In genomic region chr16:94331886-94332252, GRCm38 (mm10) we compare ENCODE assay signal across 9 mouse cellular contexts. TPM values are rescaled to one million over a fixed set of nuclear protein-coding genes. Genes with fewer than 3 reads are reported as not detected.
A peak's percentile ranks its signal among the peaks of the same experiment; 100 is the strongest.
DNase-seq lines count a peak whose midpoint lies in the region; ATAC-seq and TF ChIP-seq lines count a peak whose summit lies in the region.
"Had no signal": no experiment of that assay in that cellular context is flagged by ENCODE, and none has a peak within 500 bp of the region (broad histone marks: within the 10 kb centered on the region; RNA-seq: fewer than 3 reads in every experiment).

No protein-coding gene starts in this region.

- no peak for ATAC-seq in kidney, embryonic 16.5 days (ENCODE audit: low FRiP score, low TSS enrichment)
- peak; percentile 70 for ATAC-seq in neutrophil, adult 5-6 weeks (ENCODE audit: extremely low read depth, insufficient number of reproducible peaks, low FRiP score, poor library complexity, severe bottlenecking)

- H3K4me3 ChIP-seq in kidney, embryonic 16.5 days (ENCODE audit: low read length), result no peak overlapping the region
- H3K4me3 ChIP-seq in E14TG2a.4 (replicated peaks; ENCODE audit: low read length), result no peak overlapping the region
- H3K4me3 ChIP-seq in embryonic facial prominence, embryonic 10.5 days, result no peak overlapping the region
- no peak overlapping the region for H3K4me3 ChIP-seq in limb, embryonic 10.5 days
- H3K4me3 ChIP-seq: megakaryocyte, embryonic 14.5 days had no signal

- peak; percentile 39 for DNase-seq in kidney, adult 11 months
- peak; percentile 79 to 85 for DNase-seq in adrenal gland, postnatal 36 days
- peak; percentile 71 for DNase-seq in embryonic facial prominence, embryonic 10.5 days (ENCODE audit: low spot score)
- DNase-seq in limb, embryonic 10.5 days (ENCODE audit: low spot score), result peak; percentile 74
- peak; percentile 45 for DNase-seq in yolk sac, embryonic 10.5 days (ENCODE audit: low spot score)

- peaks cover 4% of the 10 kb centered on the region; the same call in 1 of the 2 replicates for H3K27me3 ChIP-seq in kidney, embryonic 16.5 days (ENCODE audit: insufficient read depth, low read length)
- peaks cover 55% of the 10 kb centered on the region for H3K27me3 ChIP-seq in E14TG2a.4 (ENCODE audit: insufficient read depth, low read length)
- peaks cover 46% of the 10 kb centered on the region for H3K27me3 ChIP-seq in embryonic facial prominence, embryonic 10.5 days (replicated peaks; ENCODE audit: low read depth, poor library complexity, severe bottlenecking)
- peaks cover 45% of the 10 kb centered on the region for H3K27me3 ChIP-seq in limb, embryonic 10.5 days (ENCODE audit: low read depth, poor library complexity, severe bottlenecking)

- H3K4me2 ChIP-seq in kidney, embryonic 16.5 days (replicated peaks; ENCODE audit: low read depth, low read length), result no peak overlapping the region

- H3K27ac ChIP-seq in kidney, embryonic 16.5 days (ENCODE audit: low read length), result no peak overlapping the region
- no peak overlapping the region for H3K27ac ChIP-seq in embryonic facial prominence, embryonic 10.5 days (replicated peaks)
- no peak overlapping the region for H3K27ac ChIP-seq in limb, embryonic 10.5 days

- no peaks in the 10 kb centered on the region for H3K36me3 ChIP-seq in kidney, embryonic 16.5 days (ENCODE audit: insufficient read depth, low read length)
- H3K36me3 ChIP-seq in E14TG2a.4 (ENCODE audit: insufficient read depth, low read length), result no peaks in the 10 kb centered on the region
- no peaks in the 10 kb centered on the region for H3K36me3 ChIP-seq in embryonic facial prominence, embryonic 10.5 days (replicated peaks)
- H3K36me3 ChIP-seq in limb, embryonic 10.5 days, result no peaks in the 10 kb centered on the region

- H3K4me1 ChIP-seq in kidney, embryonic 16.5 days (ENCODE audit: insufficient read depth, low read length), result peaks cover 21% of the 10 kb centered on the region
- peaks cover 25% of the 10 kb centered on the region for H3K4me1 ChIP-seq in E14TG2a.4 (replicated peaks; ENCODE audit: low read depth, low read length)
- peaks cover 27% of the 10 kb centered on the region for H3K4me1 ChIP-seq in embryonic facial prominence, embryonic 10.5 days
- peaks cover 28% of the 10 kb centered on the region for H3K4me1 ChIP-seq in limb, embryonic 10.5 days

- peak; percentile 91 for TF ChIP-seq CTCF in E14TG2a.4 (conservative IDR thresholded peaks at IDR 0.05; ENCODE audit: low read length)

- no peaks in the 10 kb centered on the region for H3K9me3 ChIP-seq in kidney, embryonic 16.5 days (ENCODE audit: low read length)
- H3K9me3 ChIP-seq in E14TG2a.4 (ENCODE audit: low read length), result no peaks in the 10 kb centered on the region
- H3K9me3 ChIP-seq in embryonic facial prominence, embryonic 10.5 days, result no peaks in the 10 kb centered on the region
- no peaks in the 10 kb centered on the region for H3K9me3 ChIP-seq in limb, embryonic 10.5 days (replicated peaks)
- H3K9me3 ChIP-seq: megakaryocyte, embryonic 14.5 days had no signal

- 68% methylated on average over 5 of the region's 5 CpGs for WGBS in kidney, embryonic 16.5 days
- WGBS in embryonic facial prominence, embryonic 10.5 days, result 62% methylated on average over 5 of the region's 5 CpGs
- WGBS in limb, embryonic 10.5 days, result 58% methylated on average over 5 of the region's 5 CpGs

- no peak overlapping the region for H3K9ac ChIP-seq in kidney, embryonic 16.5 days (replicated peaks; ENCODE audit: low read length)

RNA-seq across cellular contexts. Expression of gene Ripply3, which starts 3.6 kb away (rescaled TPM):
- polyA plus RNA-seq in kidney, embryonic 16.5 days (2015; fragmentation: Nextera tagmentation; extraction: Ambion mirVana), result 14.2 and 17.4 TPM in 2 replicates
- total RNA-seq in adrenal gland, postnatal 36 days (2021), result 1 to 10 TPM; 4.1 to 6.0 TPM
- 5.1 and 6.2 TPM in 2 replicates for polyA plus RNA-seq in embryonic facial prominence, embryonic 10.5 days (2016; fragmentation: Nextera tagmentation; extraction: Ambion mirVana)
- polyA plus RNA-seq in limb, embryonic 10.5 days (2016; fragmentation: Nextera tagmentation; extraction: Ambion mirVana), result 4.7 TPM in 2 replicates
- total RNA-seq in neutrophil, adult 5-6 weeks (2017), result 0.61 TPM in 1 of 2 replicates, not detected in the other

RNA-seq across cellular contexts. Expression of gene Hlcs, which starts 18.5 kb away (rescaled TPM):
- 8.9 and 10.5 TPM in 2 replicates for polyA plus RNA-seq in kidney, embryonic 16.5 days (2015; fragmentation: Nextera tagmentation; extraction: Ambion mirVana)
- total RNA-seq in adrenal gland, postnatal 36 days (2021), result 10 to 100 TPM; 13.6 to 18.3 TPM
- polyA plus RNA-seq in embryonic facial prominence, embryonic 10.5 days (2016; fragmentation: Nextera tagmentation; extraction: Ambion mirVana), result 12.2 and 13.1 TPM in 2 replicates
- polyA plus RNA-seq in limb, embryonic 10.5 days (2016; fragmentation: Nextera tagmentation; extraction: Ambion mirVana), result 10.1 and 11.7 TPM in 2 replicates
- 19.6 and 26.4 TPM in 2 replicates for total RNA-seq in neutrophil, adult 5-6 weeks (2017)

RNA-seq across cellular contexts. Expression of gene Ttc3, which starts 38.5 kb away (rescaled TPM):
- 201 and 230 TPM in 2 replicates for polyA plus RNA-seq in kidney, embryonic 16.5 days (2015; fragmentation: Nextera tagmentation; extraction: Ambion mirVana)
- 100 to 1,000 TPM in 1 of 2 experiments, 10 to 100 TPM in 1; 96.4 to 119 TPM for total RNA-seq in adrenal gland, postnatal 36 days (2021)
- 300 and 304 TPM in 2 replicates for polyA plus RNA-seq in embryonic facial prominence, embryonic 10.5 days (2016; fragmentation: Nextera tagmentation; extraction: Ambion mirVana)
- polyA plus RNA-seq in limb, embryonic 10.5 days (2016; fragmentation: Nextera tagmentation; extraction: Ambion mirVana), result 237 and 285 TPM in 2 replicates
- 73.8 and 87.0 TPM in 2 replicates for total RNA-seq in neutrophil, adult 5-6 weeks (2017)

RNA-seq across cellular contexts. Expression of gene Pigp, which starts 39.8 kb away (rescaled TPM):
- polyA plus RNA-seq in kidney, embryonic 16.5 days (2015; fragmentation: Nextera tagmentation; extraction: Ambion mirVana), result 115 and 120 TPM in 2 replicates
- total RNA-seq in adrenal gland, postnatal 36 days (2021), result 100 to 1,000 TPM in 1 of 2 experiments, 10 to 100 TPM in 1; 68.8 to 122 TPM
- polyA plus RNA-seq in embryonic facial prominence, embryonic 10.5 days (2016; fragmentation: Nextera tagmentation; extraction: Ambion mirVana), result 77.9 and 78.3 TPM in 2 replicates
- polyA plus RNA-seq in limb, embryonic 10.5 days (2016; fragmentation: Nextera tagmentation; extraction: Ambion mirVana), result 72.6 and 82.0 TPM in 2 replicates
- 14.4 and 14.5 TPM in 2 replicates for total RNA-seq in neutrophil, adult 5-6 weeks (2017)
